Mouse (Mus musculus) splenic B cell, adult 2 months (primary cell): ENCODE measurements around the gene Tmem270.

Source experiments
- DNase-seq: peaks from one replicate; pipeline ENCODE4 v3.0.0-alpha.2; 2011; ENCODE audit warnings: low read depth, low spot score
- H3K27me3 ChIP-seq: 2 replicates; pipeline ENCODE4 v1.6.1; 2012; ENCODE audit warnings: mild to moderate bottlenecking, low read length, moderate library complexity, mixed read lengths; ENCODE audit not compliant: control insufficient read depth, poor library complexity, insufficient read depth, severe bottlenecking
- H3K36me3 ChIP-seq: 2 replicates; pipeline ENCODE4 v1.6.1; 2012; ENCODE audit warnings: mild to moderate bottlenecking, low read length, moderate library complexity, mixed read lengths; ENCODE audit not compliant: control insufficient read depth, poor library complexity, insufficient read depth, severe bottlenecking

The Tmem270 gene

DNA sequence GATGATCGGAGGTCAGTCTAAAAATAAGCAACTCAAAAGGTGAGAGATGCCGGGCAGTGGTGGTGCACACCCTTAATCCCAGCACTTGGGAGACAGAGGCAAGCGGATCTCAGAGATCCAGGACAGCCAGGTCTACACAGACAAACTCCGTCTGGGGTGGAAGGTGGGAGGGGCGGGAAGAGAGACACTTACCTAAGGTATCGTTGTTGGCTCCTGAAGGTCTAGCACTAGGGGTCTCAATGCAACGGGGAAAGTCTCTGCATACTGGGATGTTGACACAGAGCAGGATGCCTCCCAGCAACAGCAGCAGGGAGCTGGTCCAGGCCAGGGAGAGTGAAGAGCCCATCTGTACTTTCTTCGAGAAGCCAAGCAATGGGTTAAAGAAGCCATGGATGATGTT lies 8.0 kb upstream of the Tmem270 start:
- H3K27me3 ChIP-seq: no peaks in the 10 kb centered on the region
- no peak for DNase-seq
- H3K36me3 ChIP-seq: no peaks in the 10 kb centered on the region

- no peaks in the 10 kb centered on the region for H3K27me3 ChIP-seq
- H3K36me3 ChIP-seq: no peaks in the 10 kb centered on the region
- DNase-seq: no peak
Measured at GRCm38 (mm10) chr5:134913753-134914152, 7.2 kb upstream of the Tmem270 start.

- DNase-seq: no peak
- H3K36me3 ChIP-seq: no peaks in the 10 kb centered on the region
Measured at GRCm38 (mm10) chr5:134913352-134913751, 6.8 kb upstream of the Tmem270 start.

DNA sequence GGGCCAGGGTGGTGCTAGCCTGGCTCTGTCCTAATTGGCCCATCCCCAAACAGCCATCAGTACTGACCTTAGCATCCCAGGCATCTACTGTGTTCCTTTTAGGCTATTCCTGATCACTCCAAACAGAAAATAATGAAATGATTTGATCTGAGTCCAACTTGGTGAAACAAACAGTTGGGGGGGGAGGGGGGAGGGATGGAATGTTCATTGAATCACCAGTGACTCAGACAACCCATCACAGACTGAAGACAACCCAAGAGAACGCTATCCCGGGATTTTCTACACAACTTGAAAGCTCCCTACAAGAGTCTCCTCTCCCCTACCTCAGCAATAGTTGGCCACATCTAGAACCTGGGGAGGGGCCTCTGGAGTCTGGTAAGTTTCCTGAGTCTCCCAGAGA lies 5.4 kb upstream of the Tmem270 start:
- Histone ChIP-seq H3K27me3 (no peaks in the 10 kb centered on the region), H3K36me3 (no peaks in the 10 kb centered on the region)
- no peak for DNase-seq

More at GRCm38 (mm10) chr5:134913352-134913751, 6.8 kb upstream of the Tmem270 start:
- no peaks in the 10 kb centered on the region for H3K27me3 ChIP-seq

DNA sequence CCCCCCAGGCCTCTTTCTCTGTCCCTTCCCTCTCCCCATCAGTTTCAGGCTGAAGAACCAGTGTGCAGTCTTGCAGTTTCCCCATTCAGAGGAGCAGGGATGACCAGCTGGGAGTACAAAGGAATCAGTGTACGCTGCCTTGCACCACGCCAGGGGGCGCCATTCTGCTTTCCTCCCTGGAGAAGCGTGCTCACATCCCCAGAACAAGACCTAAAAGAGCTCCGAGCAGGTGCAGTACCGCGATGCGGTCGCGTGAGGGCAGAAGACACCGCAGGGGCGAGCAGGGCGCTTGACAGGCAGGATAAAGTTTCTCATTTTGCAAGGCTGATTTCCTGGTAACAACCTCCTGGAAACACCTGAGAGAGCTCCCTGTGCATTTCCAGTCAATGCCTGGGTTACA lies 602 bp upstream of the Tmem270 start:
- Histone ChIP-seq H3K27me3 (no peaks in the 10 kb centered on the region), H3K36me3 (no peaks in the 10 kb centered on the region)
- DNase-seq: peak; percentile 69

DNA sequence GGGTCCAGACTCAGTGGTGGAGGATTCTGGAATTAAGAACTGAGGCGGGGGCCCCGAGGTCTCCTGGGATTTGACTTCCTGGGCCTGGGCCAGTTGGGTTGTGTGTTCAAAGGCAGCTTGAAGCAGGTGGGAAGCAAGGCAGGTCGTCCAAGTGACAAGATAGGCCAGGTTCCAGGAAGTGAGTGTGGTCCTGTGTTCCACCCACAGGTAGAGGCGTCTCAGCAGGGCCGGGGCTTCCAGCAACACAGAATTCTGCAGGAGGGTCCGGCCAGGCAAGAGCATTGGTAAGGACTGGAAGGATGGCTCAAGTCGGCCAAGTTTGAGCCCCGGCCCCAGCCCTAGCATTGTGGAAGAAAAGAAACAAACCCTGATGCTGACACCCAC lies 4.9 kb downstream of the Tmem270 start:
- Histone ChIP-seq H3K27me3 (no peaks in the 10 kb centered on the region), H3K36me3 (no peaks in the 10 kb centered on the region)
- DNase-seq: no peak

DNA sequence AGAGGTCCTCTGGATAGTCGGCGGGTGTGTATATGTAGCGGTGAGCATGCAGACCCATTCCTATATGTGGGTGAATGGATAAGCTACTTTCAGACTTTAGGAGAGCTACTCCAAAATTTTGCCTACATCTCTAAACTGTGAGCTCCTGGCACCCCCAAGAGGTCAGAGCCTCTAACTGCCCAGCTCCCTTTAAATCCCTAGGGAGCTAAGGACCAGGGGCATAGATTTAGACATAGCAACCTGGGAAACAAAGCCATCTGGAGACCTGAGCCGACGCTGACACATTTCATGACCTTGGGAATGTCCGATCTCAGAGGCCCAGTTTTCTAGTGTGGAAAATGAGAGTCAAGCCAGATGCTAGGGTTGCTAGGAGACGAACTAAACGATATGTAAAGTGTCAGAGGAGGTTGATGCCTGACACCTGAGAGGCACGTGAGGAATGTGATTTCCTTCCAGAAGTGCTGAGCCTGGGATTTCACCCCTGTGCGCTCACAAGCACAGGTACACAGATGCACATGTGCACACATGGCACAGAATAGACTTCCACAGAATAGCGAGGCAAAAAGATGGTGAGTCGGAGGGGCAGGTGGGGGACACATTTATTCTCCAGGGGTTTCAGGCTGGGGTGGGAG lies 5.4 kb downstream of the Tmem270 start:
- H3K27me3 ChIP-seq: no peaks in the 10 kb centered on the region
- no peak for DNase-seq
- no peaks in the 10 kb centered on the region for H3K36me3 ChIP-seq

GRCm38 (mm10) chr5:134897596-134897995 lies 8.9 kb downstream of the Tmem270 start:
- Histone ChIP-seq H3K36me3 (no peaks in the 10 kb centered on the region), H3K27me3 (no peaks in the 10 kb centered on the region; the same call in 1 of the 2 replicates)
- DNase-seq: no peak

DNA sequence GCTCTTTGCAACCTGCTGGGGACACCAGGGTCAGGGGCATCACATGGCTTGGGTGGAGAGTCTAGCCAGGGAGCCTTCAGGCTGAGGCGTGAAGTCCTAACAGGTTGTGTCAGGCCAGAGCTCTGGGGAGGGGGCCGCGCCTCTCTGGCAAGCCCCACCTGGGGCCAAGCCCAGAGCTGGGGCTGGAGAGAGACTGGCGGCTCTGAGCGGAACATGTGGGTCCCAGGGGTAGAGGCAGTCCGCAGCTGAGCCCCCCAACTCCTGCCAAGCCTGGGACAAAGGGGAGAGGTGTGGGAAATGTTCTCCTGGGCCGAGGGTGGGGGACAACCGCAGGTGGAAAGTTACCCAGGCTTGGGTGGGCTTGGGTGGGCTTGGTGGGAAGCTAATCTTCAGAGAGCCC lies 9.6 kb downstream of the Tmem270 start:
- H3K27me3 ChIP-seq: no peaks in the 10 kb centered on the region; the same call in 1 of the 2 replicates
- no peak for DNase-seq
- H3K36me3 ChIP-seq: no peaks in the 10 kb centered on the region

DNA sequence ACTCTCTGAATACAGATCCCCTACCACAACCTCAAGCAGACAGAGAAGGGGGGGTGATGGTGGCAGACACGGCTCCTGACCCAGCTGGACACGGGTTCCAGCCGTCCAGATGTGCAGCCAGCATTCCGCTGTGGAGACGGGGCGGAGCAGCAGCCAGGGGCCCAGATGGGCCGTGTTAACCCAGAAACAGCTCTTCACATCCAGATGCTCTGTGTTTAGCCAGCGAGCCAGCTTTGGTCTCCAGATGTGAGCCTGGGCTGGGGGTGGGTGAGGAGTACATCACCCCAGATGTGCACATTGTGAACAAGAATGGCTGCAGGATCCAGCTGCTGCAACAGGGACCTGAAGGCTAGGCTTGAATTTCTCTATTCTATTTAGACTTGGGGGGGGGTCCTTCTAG lies 11.2 kb downstream of the Tmem270 start:
- no peak for DNase-seq
- H3K36me3 ChIP-seq: no peaks in the 10 kb centered on the region
- H3K27me3 ChIP-seq: no peaks in the 10 kb centered on the region; the same call in 1 of the 2 replicates

DNA sequence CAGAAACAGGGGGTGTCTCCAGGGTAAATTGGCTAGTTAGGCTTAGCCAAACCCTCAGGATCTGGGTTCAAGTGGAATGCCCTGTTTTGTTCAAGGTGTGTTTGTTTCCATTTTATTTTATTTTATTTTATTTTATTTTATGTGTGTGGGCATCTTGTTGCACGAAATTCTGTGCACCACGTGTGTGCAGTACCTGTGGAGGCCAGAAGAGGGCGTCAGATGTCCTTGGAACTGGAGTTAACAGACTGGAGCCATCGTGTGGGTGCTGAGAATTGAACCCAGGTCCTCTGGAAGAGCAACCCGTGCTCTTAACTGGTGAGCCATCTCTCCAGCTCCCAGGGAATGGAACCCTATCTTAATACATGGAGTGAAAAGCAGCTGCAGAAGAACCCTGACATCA lies 13.8 kb downstream of the Tmem270 start:
- Histone ChIP-seq H3K36me3 (no peaks in the 10 kb centered on the region), H3K27me3 (no peaks in the 10 kb centered on the region; the same call in 1 of the 2 replicates)
- no peak for DNase-seq

DNA sequence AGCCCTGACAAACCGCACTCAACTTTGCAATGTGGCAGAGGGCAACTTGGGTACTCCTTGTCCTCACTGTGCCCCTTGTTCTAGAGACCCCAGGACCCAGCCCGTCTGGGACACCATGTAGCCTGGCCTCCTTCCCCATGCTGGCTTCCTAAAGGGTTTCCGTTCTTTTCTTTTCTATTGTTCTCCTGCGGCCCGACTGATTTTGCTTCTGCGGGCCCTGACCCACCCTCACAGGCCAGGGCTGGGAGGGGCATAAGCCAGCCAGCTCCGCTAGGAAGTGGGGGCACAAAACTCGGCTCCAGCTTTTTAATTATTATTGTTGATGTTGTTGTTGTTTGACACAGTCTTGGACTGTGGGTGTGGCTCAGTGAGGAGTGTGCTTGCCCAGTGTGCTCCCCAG lies 15.0 kb downstream of the Tmem270 start:
- no peak for DNase-seq
- no peaks in the 10 kb centered on the region; the same call in 1 of the 2 replicates for H3K27me3 ChIP-seq
- no peaks in the 10 kb centered on the region for H3K36me3 ChIP-seq

GRCm38 (mm10) chr5:134890601-134891054 lies 15.9 kb downstream of the Tmem270 start:
- H3K27me3 ChIP-seq: no peaks in the 10 kb centered on the region; the same call in 1 of the 2 replicates
- no peaks in the 10 kb centered on the region for H3K36me3 ChIP-seq
- no peak for DNase-seq

- no peaks in the 10 kb centered on the region for H3K36me3 ChIP-seq
- no peak for DNase-seq
- H3K27me3 ChIP-seq: no peaks in the 10 kb centered on the region
Measured at GRCm38 (mm10) chr5:134888505-134888904, 18.0 kb downstream of the Tmem270 start.

DNA sequence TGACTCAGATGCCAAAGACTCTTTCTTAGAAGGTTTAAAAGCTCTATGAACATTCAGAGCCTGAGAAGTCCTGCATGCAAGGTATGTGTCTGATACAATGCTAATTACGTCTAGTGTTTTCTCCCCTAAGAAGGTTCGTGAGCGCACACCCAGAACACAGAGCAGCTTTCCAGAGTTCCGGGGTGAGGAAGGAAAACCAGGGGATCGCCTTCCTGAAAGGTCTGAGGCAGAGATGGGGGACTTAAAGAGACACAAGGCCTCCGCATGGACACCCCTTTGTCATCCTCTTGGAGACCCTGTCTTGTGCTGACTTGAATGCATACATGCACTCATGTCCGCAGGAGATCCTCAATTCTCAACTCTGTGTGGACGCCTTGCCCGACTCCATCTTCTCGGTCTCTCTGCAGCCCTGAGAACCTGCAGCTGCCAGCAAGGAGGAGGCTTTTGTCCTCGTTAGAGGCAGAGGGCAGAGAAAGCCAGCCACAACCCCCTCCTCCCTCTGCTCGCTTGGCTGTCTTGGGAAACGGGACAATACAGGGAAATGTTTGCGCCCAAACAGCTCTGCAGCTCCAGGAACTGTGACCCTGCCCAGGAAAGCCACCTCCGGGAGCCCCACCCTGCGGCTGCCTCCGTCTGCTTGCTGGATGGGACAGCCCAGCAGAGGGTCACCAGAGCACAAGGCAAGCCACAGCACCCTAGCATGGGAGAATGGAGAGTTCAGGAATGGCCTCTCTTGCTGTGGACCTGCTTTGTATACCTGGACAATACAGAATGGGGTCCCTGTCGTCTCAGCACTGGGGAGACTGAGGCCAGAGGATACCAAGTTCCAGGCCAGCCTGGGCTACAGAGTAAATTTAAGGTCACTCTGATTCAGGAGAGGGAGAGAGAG lies 18.8 kb downstream of the Tmem270 start:
- H3K36me3 ChIP-seq: no peaks in the 10 kb centered on the region
- DNase-seq: no peak
- H3K27me3 ChIP-seq: no peaks in the 10 kb centered on the region
